8 mouse cellular contexts compared by ENCODE assay signal in the genomic region with DNA sequence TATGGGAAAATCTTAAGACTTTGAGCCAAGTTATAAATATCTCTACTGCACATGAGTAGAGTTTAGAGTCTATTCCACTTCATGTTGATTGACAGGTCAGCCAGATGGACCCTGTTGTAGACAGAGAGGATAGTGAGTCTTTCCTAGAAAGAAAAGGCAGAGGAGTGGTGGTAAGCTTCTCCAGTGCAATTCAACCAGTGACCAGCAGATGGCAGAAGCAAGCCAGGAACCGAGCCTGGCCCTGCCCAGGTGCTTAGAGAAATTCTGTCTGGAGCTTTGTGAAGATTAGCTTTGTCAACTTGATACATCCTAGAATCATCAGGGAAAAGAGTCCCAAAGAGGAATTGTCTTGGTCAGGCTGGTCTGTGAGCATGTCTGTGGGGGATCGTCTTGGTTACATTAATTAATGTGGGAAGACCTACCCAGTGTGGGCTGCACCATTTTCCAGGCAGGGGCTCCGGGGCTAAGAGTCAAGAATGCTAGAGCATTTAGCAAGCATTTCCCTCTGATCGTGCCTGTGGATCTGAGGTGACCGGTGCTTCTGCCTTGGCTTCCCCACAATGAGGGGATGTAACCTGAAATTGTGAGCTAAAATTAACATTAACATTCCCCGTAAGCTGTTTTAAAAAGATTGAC.
A peak's percentile ranks its signal among the peaks of the same experiment; 100 is the strongest.
DNase-seq lines count a peak whose midpoint lies in the region; ATAC-seq lines count a peak whose summit lies in the region.

No protein-coding gene starts in this region.

- DNase-seq in B cell, adult 2 months: peak; percentile 85 to 86
- DNase-seq in adrenal gland, adult 18-20 months (ENCODE audit: low spot score in 2 of 2): peak; percentile 69 to 73
- DNase-seq in embryo, embryonic 10.5 days (ENCODE audit: low spot score): peak; percentile 88
- DNase-seq in heart, postnatal 36 days: peak; percentile 77 to 85
- peak; percentile 85 to 88 for DNase-seq in kidney, postnatal 4 days
- DNase-seq in lung, adult 18-20 months: peak; percentile 50 to 51
- peak; percentile 55 for DNase-seq in thymus, postnatal 0 days (ENCODE audit: low spot score)

- peak; percentile 62 for ATAC-seq in neutrophil, adult 5-6 weeks (ENCODE audit: extremely low read depth, insufficient number of reproducible peaks, low FRiP score, poor library complexity, severe bottlenecking)

- intact Hi-C loops in heart, postnatal 36 days (cut with DNase I): loop anchor here (1.0 to 5.0 kb wide), 4 partner anchors 80 to 1365 kb away; no protein-coding TSS in a partner anchor

Comparison
In these comparisons a context has a peak if more than half of its experiments do, and no peak if none do; other contexts are left out.
1. Peak in every context shown above with its lines: DNase-seq and ATAC-seq.